Mouse (Mus musculus): Measurements from ENCODE around the gene Fbxo3.
"Not testable (repeated sequence)": the region's sequence is repeated elsewhere in the genome, so short reads cannot be mapped to it uniquely, and the experiment has no call there.

Gene Fbxo3

GRCm38 (mm10) chr2:104041632-104042031, 14.1 kb downstream of the Fbxo3 start:
- no peak for DNase-seq

DNA sequence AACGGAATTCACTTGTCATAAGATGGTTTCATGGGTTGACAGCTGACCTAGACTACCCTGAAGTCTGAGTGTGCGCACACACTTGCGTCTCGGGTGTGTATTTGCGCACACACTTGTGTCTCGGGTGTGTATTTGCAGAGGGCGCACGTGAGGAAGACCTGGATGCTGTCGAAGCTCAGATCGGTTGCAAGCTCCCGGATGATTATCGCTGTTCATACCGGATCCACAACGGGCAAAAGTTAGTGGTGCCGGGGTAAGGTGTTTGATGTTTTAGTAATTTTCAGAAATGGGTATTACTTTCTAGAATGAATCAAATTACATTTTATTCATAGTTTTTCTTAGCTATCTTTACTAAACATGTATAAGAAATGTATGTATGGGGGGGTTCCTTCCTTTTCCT, 15.2 kb downstream of the Fbxo3 start:
- DNase-seq = no peak

- no peak for DNase-seq
Measured at GRCm38 (mm10) chr2:104043624-104044478, 16.3 kb downstream of the Fbxo3 start.

DNA sequence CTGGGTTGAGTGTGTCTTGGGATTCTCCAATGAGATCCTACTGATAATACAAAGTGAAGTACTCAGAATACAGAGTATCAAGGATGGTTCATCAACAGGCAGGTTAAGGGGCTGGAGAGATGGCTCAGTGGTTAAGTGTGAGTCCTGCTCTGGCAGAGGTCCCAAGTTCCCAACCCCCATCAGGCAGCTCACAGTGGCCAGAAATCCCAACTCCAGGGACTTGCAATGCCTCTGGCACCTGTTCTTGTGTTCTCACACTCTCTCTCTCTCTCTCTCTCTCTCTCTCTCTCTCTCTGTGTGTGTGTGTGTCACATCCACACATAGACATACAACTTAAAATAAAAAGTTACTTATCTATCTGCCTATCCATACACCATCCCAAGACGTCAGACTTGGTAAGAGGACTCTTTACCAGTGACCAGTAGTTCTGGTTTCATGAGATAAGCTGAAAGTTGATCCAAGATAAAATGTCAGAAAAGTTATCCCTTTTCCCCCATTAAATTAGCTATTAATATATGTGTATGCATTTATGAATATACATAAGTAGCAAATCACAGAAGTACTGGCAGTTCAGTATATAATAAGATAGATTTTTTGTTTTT, 17.1 kb downstream of the Fbxo3 start:
- DNase-seq = no peak

DNA sequence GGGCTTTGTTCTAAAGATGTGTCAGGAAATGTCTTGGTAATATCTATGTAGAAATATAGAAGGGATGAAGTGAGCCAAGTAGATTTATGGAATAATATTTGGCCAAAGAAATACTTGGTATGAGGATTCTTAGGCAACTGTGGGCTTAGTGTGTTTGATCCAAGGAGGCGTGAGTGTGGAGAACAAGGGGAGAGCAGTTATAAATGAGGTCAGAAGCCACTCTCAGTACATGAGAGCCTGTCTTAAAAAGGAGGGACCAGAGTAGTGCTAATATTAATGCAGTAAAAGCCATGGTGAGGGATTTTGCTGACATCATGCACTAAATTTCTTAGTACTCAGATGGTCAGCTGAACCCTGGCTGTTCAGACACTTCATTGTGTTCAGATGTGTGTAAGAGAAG, 30.9 kb downstream of the Fbxo3 start:
- DNase-seq = no peak

- DNase-seq = no peak
Measured at GRCm38 (mm10) chr2:104058954-104059353, 31.4 kb downstream of the Fbxo3 start.

GRCm38 (mm10) chr2:104059786-104060185, 32.3 kb downstream of the Fbxo3 start:
- DNase-seq = no peak

- no peak for DNase-seq
Measured at GRCm38 (mm10) chr2:104060996-104061395, 33.5 kb downstream of the Fbxo3 start.

DNA sequence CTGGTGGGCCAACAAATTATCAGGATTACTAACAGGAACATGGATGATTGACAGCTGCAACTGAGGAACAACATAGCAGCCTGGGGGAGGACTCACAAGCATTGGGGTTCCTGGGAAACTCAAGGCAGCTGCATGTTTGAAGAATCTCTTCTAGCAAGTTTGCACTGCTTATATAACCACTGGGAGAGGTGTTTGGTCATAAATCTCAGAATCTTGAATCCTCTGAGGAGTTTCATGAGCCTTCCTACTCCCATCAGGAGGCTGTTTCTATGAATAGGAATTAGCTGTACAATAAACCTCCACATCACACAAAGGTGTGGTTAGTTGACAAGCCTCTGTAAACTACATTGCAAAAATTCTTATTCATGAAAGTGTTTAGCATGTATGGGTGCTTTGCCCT, 35.1 kb downstream of the Fbxo3 start:
- no peak for DNase-seq

DNA sequence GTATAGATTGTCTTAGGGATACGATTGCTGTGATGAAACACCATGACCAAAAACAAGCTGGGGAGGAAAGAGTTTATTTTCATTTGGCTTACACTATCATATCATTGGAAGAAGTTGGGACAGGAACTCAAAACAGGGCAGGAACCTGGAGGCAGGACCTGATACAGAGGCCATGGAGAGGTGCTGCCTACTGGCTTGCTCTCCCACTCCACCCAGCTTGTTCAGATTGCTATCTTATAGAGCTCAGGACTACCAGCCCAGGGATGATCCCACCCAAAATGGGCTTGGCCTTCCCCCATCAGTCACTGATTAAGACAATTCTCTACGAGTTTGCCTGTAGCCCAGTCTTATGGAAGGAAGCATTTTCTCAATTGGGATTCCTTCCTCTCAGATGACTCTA, 36.6 kb downstream of the Fbxo3 start:
- DNase-seq = no peak

GRCm38 (mm10) chr2:104065526-104065925, 38.0 kb downstream of the Fbxo3 start, which contains the start of gene Gm10912:
Gene Gm10912, plus strand, starts transcription at chr2:104065826.
- not testable (repeated sequence) for DNase-seq

GRCm38 (mm10) chr2:104068450-104068849, 40.9 kb downstream of the Fbxo3 start, which contains the start of gene Gm10799:
Gene Gm10799, minus strand, starts transcription at chr2:104068550.
- DNase-seq = not testable (repeated sequence)

- peak; percentile 50 for DNase-seq
Measured at GRCm38 (mm10) chr2:104069704-104070185, 42.2 kb downstream of the Fbxo3 start, which contains the start of gene Cd59b. Gene Cd59b, plus strand, starts transcription at chr2:104069849.

DNA sequence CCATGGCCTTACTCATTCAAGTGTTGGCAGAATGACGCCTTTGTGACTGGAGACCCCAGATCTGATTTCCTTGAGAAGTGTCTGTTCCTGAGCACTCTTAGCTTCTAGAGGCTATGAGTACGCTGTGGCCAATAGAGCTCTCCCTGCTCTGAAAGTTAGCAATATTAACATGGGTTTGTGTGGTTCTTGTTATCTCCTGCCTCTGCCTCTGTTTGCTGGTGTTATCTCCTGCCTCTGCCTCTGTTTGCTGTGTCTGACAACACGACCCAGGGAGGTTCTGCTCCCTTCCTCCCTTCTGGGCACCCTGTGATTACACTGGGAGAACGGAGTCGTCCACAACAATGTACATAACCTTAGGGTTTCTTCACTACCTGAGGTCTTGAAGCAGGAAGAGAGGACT, 50.8 kb downstream of the Fbxo3 start:
- not testable (repeated sequence) for DNase-seq

- not testable (repeated sequence) for DNase-seq
Measured at GRCm38 (mm10) chr2:104081436-104082050, 54.0 kb downstream of the Fbxo3 start.

GRCm38 (mm10) chr2:104082474-104082873, 55.0 kb downstream of the Fbxo3 start:
- no peak for DNase-seq

- DNase-seq = not testable (repeated sequence)
Measured at GRCm38 (mm10) chr2:104084027-104084426, 56.5 kb downstream of the Fbxo3 start.

- not testable (repeated sequence) for DNase-seq
Measured at GRCm38 (mm10) chr2:104087562-104087961, 60.0 kb downstream of the Fbxo3 start.

DNA sequence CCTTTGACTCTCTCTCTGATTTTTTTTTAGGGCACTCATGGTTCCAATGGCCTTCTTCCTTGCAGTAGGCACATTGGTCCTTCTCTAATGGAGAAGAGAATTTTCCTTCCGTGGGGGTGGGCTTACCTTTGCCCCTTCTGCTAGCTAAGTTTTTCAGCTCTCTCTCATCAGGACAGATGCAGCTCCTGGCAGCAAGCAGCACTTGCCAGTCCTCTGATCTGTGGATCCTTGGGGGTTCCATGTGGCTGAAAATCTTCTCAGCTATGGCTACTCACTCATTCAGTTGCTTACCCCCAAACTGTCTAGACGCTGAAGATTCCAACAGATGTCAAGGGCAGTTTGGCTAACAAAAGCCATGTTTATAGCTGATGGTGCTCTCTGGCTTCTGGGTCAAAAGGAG, 65.8 kb downstream of the Fbxo3 start:
- DNase-seq = no peak

- peak; percentile 48 for DNase-seq
Measured at GRCm38 (mm10) chr2:104095741-104096213, 68.3 kb downstream of the Fbxo3 start, which contains the start of gene Cd59a. Gene Cd59a, plus strand, starts transcription at chr2:104095801.

GRCm38 (mm10) chr2:104096256-104096655, 68.7 kb downstream of the Fbxo3 start:
- no peak for DNase-seq

DNA sequence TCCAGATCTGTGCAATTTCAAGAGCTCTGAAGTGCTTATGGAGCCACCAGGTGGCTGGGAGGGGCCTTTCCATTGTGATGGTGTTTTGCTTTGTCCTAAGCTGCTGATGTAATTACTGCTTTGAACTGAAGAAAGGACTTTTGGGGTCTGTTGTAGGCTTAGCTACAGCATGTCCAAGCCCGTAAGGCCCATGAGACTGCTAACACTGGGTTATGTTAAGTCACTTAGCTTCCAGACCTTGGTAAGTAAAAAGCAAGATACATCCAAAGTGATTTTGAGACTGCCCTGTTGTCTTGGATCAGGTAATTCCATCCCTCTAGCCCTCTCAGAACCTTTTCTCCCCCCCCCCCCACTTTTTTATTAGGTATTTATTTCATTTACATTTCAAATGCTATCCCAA, 69.3 kb downstream of the Fbxo3 start:
- DNase-seq = not testable (repeated sequence)

GRCm38 (mm10) chr2:104097396-104097795, 69.9 kb downstream of the Fbxo3 start:
- not testable (repeated sequence) for DNase-seq

Measured in thymus, postnatal 14 days (tissue).